Mouse (Mus musculus) liver, adult 2 months (tissue): Measurements from ENCODE around the gene Cutc. TPM values are rescaled to one million over a fixed set of nuclear protein-coding genes. Genes with fewer than 3 reads are reported as not detected.

Experiments used
- DNase-seq: peaks from one replicate; pipeline ENCODE4 v3.0.0-alpha.2; 2011; ENCODE audit warnings: low read depth, low spot score; ENCODE audit errors: extremely low read depth
- H3K27ac ChIP-seq: fragments of 200-500 bp; replicated peaks from 2 replicates; pipeline ENCODE4 v1.5.1; 2012; ENCODE audit warnings: low read depth, mild to moderate bottlenecking, control low read depth, inconsistent platforms, low read length; ENCODE audit not compliant: insufficient read depth
- H3K27me3 ChIP-seq: fragments of 200-500 bp; 2 replicates; pipeline ENCODE4 v1.6.1; 2012; ENCODE audit warnings: mild to moderate bottlenecking, moderate library complexity, low read length, inconsistent platforms; ENCODE audit not compliant: control insufficient read depth, insufficient read depth
- H3K36me3 ChIP-seq: fragments of 200-500 bp; 2 replicates; pipeline ENCODE4 v1.6.1; 2012; ENCODE audit warnings: low read length, inconsistent platforms; ENCODE audit not compliant: control insufficient read depth, insufficient read depth
- H3K4me1 ChIP-seq: fragments of 200-500 bp; 2 replicates; pipeline ENCODE4 v1.6.1; 2011; ENCODE audit warnings: low read length; ENCODE audit not compliant: control insufficient read depth, insufficient read depth
- H3K4me3 ChIP-seq: fragments of 200-500 bp; 2 replicates; pipeline ENCODE4 v1.5.1; 2011; ENCODE audit warnings: low read depth, mild to moderate bottlenecking, control low read depth, low read length, moderate library complexity; ENCODE audit not compliant: insufficient read depth
- H3K79me2 ChIP-seq: fragments of 200-500 bp; 2 replicates; pipeline ENCODE4 v1.6.1; 2012; ENCODE audit warnings: inconsistent platforms, mild to moderate bottlenecking, low read length, moderate library complexity; ENCODE audit not compliant: control insufficient read depth, insufficient read depth
- H3K9ac ChIP-seq: fragments of 200-500 bp; 2 replicates; pipeline ENCODE4 v1.6.1; 2012; ENCODE audit warnings: low read depth, mild to moderate bottlenecking, control low read depth, inconsistent platforms, low read length
- CTCF ChIP-seq: fragments of 200-500 bp; IDR thresholded peaks from 2 replicates; pipeline ENCODE4 v1.5.1; 2011; ENCODE audit warnings: low read depth, low read length, control low read depth
- POLR2A ChIP-seq: fragments of 200-500 bp; IDR thresholded peaks from 2 replicates; pipeline ENCODE4 v1.6.1; 2011; ENCODE audit warnings: low read length, control low read depth; ENCODE audit not compliant: insufficient read depth; ENCODE audit errors: extremely low read depth
- WGBS: fragments of 180-500 bp; shearing (Covaris S2); methylation state at CpG from one replicate; pipeline ENCODE4 v1.1.7; 2018; 5-methylcytosine and 5-hydroxymethylcytosine counted together
- polyA plus RNA-seq: library from polyadenylated mRNA; depleted of rRNA; stranded (reverse); fragments of >200 nt; gene quantifications from 2 replicates; pipeline ENCODE4 v1.2.3, GENCODE M21; 2012
- total RNA-seq: library from RNA; depleted of rRNA; stranded (reverse); fragments of >200 nt; gene quantifications from 2 replicates; pipeline ENCODE4 v1.2.3, GENCODE M21; 2014

The Cutc gene
- total and polyA plus RNA-seq, 2 experiments = 7.5 to 17.0 TPM

DNA sequence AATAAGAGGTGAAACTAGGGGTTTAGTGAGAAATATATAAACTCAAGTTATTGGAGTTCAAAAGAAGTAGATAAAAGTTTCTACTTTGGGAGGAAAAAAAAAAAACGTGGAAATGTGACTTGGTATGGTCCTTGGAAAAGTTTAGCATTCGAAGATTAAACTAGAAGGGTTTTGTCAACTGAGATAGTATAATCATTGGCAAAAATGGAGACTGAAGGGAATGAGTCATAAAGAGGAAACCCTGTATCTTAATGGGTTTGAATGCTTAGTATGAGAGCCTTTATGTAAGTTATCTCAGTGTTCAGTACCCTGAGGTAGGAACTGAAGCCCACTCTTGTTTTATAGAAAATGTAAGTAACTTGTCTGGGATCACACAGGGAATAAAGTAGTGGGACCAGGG, 2.1 kb downstream of the Cutc start:
- H3K9ac ChIP-seq = no peak overlapping the region
- H3K4me3 ChIP-seq = no peak overlapping the region
- no peak for DNase-seq
- 75% methylated on average over 2 of the region's 2 CpGs for WGBS
- H3K27ac ChIP-seq = no peak overlapping the region
- no peaks in the 10 kb centered on the region; the same call in 1 of the 2 replicates for H3K79me2 ChIP-seq
- peaks cover 8% of the 10 kb centered on the region; the same call in 1 of the 2 replicates for H3K36me3 ChIP-seq
- H3K27me3 ChIP-seq = no peaks in the 10 kb centered on the region
- no peaks in the 10 kb centered on the region for H3K4me1 ChIP-seq
- TF ChIP-seq CTCF (no peak), POLR2A (no peak)

DNA sequence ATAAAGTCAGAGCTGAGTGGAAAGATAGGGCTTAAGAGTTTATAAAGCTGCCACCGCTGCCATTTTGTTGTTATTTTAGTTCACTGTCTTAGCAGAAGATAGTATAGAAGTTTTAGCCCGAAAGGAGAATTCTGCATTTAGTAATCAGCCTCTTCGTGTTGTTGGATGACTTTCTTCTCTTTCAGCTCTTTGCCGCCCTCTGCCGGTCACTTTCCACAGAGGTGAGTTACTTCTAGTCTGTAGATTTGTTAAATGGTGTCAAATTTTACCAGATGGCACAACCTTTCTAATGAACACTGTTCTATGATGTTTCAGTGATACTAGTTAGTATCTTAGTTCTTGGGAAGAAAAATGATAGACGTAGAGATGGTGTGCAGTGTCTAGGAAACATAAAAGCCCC, 7.7 kb downstream of the Cutc start:
- Histone ChIP-seq H3K36me3 (peaks cover 14% of the 10 kb centered on the region; the same call in 1 of the 2 replicates), H3K4me3 (no peak overlapping the region), H3K27ac (no peak overlapping the region), H3K79me2 (no peaks in the 10 kb centered on the region), H3K9ac (no peak overlapping the region), H3K27me3 (no peaks in the 10 kb centered on the region), H3K4me1 (peaks cover 3% of the 10 kb centered on the region; the same call in 1 of the 2 replicates)
- 16% methylated on average over 6 of the region's 6 CpGs for WGBS
- DNase-seq = peak; percentile 67
- peak; percentile 48 for TF ChIP-seq CTCF
- TF ChIP-seq POLR2A = no peak

DNA sequence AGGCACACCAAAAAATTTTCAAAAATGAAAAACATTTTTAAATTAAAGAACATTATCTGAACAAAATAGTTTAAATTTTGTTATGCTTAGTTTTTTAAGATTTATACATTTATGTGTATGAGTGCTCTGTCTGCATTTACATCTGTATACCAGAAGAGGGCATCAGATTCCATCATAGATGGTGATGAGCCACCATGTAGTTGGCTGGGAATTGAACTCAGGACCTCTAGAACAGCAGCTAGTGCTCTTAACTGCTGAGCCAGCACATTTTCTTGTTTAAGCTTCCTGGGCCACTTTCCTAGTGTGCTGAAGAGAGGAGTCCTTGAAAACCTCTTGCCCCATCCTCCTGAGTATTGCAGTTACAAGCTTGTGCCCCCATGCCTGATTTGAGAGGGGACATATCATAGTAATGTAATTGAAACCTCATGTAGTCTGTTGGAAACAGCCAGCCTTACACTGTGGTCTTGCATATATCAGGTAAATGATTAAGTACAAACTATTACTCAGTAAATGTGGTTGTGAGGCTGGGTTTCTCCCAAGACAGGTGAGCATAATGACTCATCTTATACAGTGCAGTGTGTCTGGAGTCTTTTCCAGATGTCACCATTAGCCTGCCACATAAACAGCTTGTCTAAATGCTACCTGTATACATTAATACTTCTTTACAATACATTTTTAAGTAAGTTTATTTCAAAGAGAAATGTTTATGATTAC, 8.9 kb downstream of the Cutc start:
- no peaks in the 10 kb centered on the region for H3K79me2 ChIP-seq
- peaks cover 9% of the 10 kb centered on the region; the same call in 1 of the 2 replicates for H3K4me1 ChIP-seq
- no peaks in the 10 kb centered on the region for H3K27me3 ChIP-seq
- H3K36me3 ChIP-seq = peaks cover 10% of the 10 kb centered on the region; the same call in 1 of the 2 replicates
- no peak overlapping the region for H3K9ac ChIP-seq
- TF ChIP-seq CTCF (peak; percentile 24; the same call in 1 of the 2 replicates), POLR2A (no peak)
- DNase-seq = peak; percentile 64
- no peak overlapping the region for H3K27ac ChIP-seq
- no peak overlapping the region for H3K4me3 ChIP-seq

DNA sequence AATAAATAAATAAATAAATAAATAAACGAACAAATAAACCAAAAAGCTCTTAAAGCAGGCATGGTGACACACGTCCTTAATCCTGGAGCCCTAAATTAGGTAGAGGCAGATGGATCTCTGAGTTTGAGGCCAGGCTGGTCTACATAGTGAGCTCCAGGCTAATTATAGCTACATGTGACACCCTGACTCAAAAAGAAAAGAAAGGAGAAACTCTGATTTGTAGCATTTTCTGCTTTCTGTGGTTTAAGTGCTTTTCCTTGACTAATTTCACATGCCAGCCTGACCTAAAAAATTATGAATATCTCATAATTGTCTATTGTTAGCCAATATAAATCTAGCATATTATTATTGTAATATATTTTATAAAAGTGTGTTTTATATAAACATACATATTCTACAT, 9.6 kb downstream of the Cutc start:
- 88% methylated on average over 2 of the region's 2 CpGs for WGBS
- Histone ChIP-seq H3K36me3 (peaks cover 10% of the 10 kb centered on the region; the same call in 1 of the 2 replicates), H3K27me3 (no peaks in the 10 kb centered on the region), H3K4me3 (no peak overlapping the region), H3K79me2 (no peaks in the 10 kb centered on the region), H3K9ac (no peak overlapping the region), H3K27ac (no peak overlapping the region), H3K4me1 (peaks cover 10% of the 10 kb centered on the region; the same call in 1 of the 2 replicates)
- no peak for DNase-seq
- no peak for TF ChIP-seq POLR2A
- no peak for TF ChIP-seq CTCF

DNA sequence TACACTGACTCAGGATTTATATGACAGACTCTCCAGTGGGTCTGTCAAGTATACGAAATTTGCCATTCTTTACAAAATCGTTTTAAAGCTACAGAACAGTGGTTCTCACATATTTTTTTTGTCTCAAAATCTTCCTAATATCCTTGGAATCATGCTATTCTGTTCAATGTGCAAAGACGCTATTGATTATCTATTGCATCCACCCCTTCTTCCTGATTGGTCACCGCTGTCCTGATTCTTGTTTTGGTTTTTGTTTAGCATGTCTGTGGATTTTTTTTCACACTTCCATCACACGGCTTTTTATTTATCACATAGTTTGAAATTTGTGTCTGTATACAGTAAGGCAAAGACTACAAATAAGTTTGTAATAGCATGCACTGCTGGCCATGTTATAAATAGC, 13.7 kb downstream of the Cutc start:
- peak; percentile 91 for DNase-seq
- Histone ChIP-seq H3K27ac (peak overlapping the region; percentile 94), H3K27me3 (no peaks in the 10 kb centered on the region), H3K9ac (no peak overlapping the region), H3K79me2 (no peaks in the 10 kb centered on the region), H3K4me1 (peaks cover 24% of the 10 kb centered on the region), H3K36me3 (peaks cover 3% of the 10 kb centered on the region), H3K4me3 (peak overlapping the region; percentile 44)
- TF ChIP-seq CTCF = no peak
- TF ChIP-seq POLR2A = no peak
- WGBS = 24% methylated on average over 5 of the region's 5 CpGs
